Mouse (Mus musculus) heart, embryonic 11.5 days (tissue): ENCODE measurements at regions not wholly inside any gene's neighbourhood (a gene's known extent, or its start where the extent isn't known, plus 50 kb on each side); places are given as distances from the start of the nearest gene placed in this dataset.

Source experiments
- ATAC-seq: fragments of 200-750 bp; cut with Nextera tagmentation; replicated peaks from 2 replicates; pipeline ENCODE4 v1.8.0; 2017; ENCODE audit warnings: moderate library complexity; ENCODE audit not compliant: insufficient number of reproducible peaks, low FRiP score, low TSS enrichment
- H3K27ac ChIP-seq: fragments of 300-500 bp; sonication (generic); 2 replicates; pipeline ENCODE4 v1.5.1; 2014; ENCODE audit warnings: mild to moderate bottlenecking, low read depth, low read length
- H3K27me3 ChIP-seq: fragments of 300-500 bp; sonication (generic); 2 replicates; pipeline ENCODE4 v1.6.1; 2014; ENCODE audit warnings: mild to moderate bottlenecking, low read length, mixed read lengths; ENCODE audit not compliant: control insufficient read depth, insufficient read depth
- H3K36me3 ChIP-seq: fragments of 300-500 bp; sonication (generic); 2 replicates; pipeline ENCODE4 v1.6.1; 2014; ENCODE audit warnings: mild to moderate bottlenecking, low read length, moderate library complexity, mixed read lengths; ENCODE audit not compliant: control insufficient read depth, insufficient read depth
- H3K4me1 ChIP-seq: fragments of 300-500 bp; sonication (generic); 2 replicates; pipeline ENCODE4 v1.6.1; 2014; ENCODE audit warnings: low read length; ENCODE audit not compliant: control insufficient read depth, insufficient read depth
- H3K4me2 ChIP-seq: fragments of 300-500 bp; sonication (generic); 2 replicates; pipeline ENCODE4 v1.6.1; 2014; ENCODE audit warnings: mild to moderate bottlenecking, moderate library complexity
- H3K4me3 ChIP-seq: fragments of 300-500 bp; sonication (generic); 2 replicates; pipeline ENCODE4 v1.5.1; 2014; ENCODE audit warnings: low read depth, low read length
- H3K9ac ChIP-seq: fragments of 300-500 bp; sonication (generic); 2 replicates; pipeline ENCODE4 v1.6.1; 2014; ENCODE audit warnings: mild to moderate bottlenecking, low read depth, low read length, moderate library complexity
- H3K9me3 ChIP-seq: fragments of 300-500 bp; sonication (generic); replicated peaks from 2 replicates; pipeline ENCODE4 v1.6.1; 2016; ENCODE audit warnings: low read length; ENCODE audit not compliant: control insufficient read depth
- WGBS: fragments of 180-500 bp; shearing (Covaris S2); extraction: QIAGEN DNeasy Blood & Tissue Kit; methylation state at CpG from one replicate; pipeline ENCODE4 v1.1.7; 2014; ENCODE audit not compliant: insufficient replicate concordance; 5-methylcytosine and 5-hydroxymethylcytosine counted together

- Histone ChIP-seq H3K9ac (no peak overlapping the region), H3K27ac (no peak overlapping the region), H3K27me3 (no peaks in the 10 kb centered on the region), H3K4me1 (no peaks in the 10 kb centered on the region), H3K9me3 (no peaks in the 10 kb centered on the region), H3K4me2 (no peak overlapping the region), H3K4me3 (no peak overlapping the region), H3K36me3 (no peaks in the 10 kb centered on the region)
- no peak for ATAC-seq
- 77% methylated on average over 5 of the region's 5 CpGs for WGBS
These were observed 286.6 kb upstream of the Got2 start for GRCm38 (mm10) chr8:96174996-96175395.

DNA sequence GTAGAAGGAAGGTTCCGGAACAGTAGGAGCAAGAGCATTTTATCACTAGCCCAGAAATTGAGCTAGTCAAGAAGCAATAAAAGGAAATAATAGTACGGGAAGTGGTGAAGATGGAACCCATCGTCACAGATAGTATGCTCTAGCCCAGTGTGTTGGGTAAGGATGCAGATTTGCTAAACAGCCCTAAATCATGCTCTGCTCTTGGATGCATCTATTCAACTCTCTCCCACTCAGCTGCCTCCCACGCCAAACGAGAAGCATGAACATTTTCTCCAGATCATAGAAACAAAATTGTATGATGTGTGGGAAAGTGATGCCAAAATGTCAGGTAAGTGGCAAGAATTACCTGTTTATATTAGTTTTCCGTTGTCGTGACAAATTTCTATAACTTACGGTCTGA lies 276.6 kb upstream of the Got2 start:
- H3K4me1 ChIP-seq: no peaks in the 10 kb centered on the region
- no peak overlapping the region for H3K4me3 ChIP-seq
- no peak for ATAC-seq
- H3K4me2 ChIP-seq: no peak overlapping the region
- H3K9ac ChIP-seq: no peak overlapping the region
- H3K27ac ChIP-seq: no peak overlapping the region
- H3K9me3 ChIP-seq: no peaks in the 10 kb centered on the region
- 85% methylated on average over 8 of the region's 8 CpGs for WGBS
- H3K27me3 ChIP-seq: no peaks in the 10 kb centered on the region
- no peaks in the 10 kb centered on the region for H3K36me3 ChIP-seq

- Histone ChIP-seq H3K36me3 (no peaks in the 10 kb centered on the region), H3K4me3 (no peak overlapping the region), H3K9ac (no peak overlapping the region), H3K9me3 (no peaks in the 10 kb centered on the region), H3K4me2 (no peak overlapping the region), H3K4me1 (no peaks in the 10 kb centered on the region), H3K27me3 (no peaks in the 10 kb centered on the region), H3K27ac (no peak overlapping the region)
- no peak for ATAC-seq
- 15% methylated on average over 6 of the region's 6 CpGs for WGBS
These were observed 271.6 kb upstream of the Got2 start for GRCm38 (mm10) chr8:96159899-96160298.

DNA sequence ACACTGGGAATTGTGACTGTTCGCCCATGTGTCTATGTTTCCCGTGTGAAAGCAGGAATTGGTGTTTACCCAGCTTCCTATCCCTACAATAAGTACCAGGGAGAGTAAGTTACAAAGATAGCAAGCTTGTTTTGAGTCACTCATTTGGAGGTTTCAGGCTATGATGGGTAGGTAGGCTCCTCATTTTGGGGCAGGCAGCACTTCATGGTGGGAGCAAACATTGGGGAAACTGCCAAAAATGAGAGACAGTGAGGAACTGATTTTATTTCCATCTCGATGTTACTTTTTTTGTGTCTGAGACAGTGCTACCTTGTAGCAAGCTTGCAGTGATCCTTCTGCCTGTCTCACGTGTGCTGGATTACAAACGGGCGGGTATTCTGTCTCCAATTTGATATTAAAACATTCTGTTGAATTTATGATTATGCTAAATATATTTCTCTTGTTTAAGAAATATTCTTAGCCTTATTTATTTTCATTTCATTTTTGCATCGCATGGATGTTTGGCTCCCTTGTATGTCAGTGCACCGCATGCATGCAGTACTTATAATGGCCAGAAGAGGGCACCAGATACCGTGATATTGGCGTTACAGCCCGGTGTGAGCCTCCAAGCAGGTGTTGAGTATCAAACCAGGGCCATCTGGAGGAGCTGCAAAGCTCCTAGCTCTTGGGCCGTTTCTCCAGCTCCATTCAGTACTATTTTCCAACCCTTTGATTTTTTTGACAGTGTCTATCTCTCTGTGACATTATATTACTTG lies 264.3 kb upstream of the Got2 start:
- no peak overlapping the region for H3K4me3 ChIP-seq
- no peak overlapping the region for H3K4me2 ChIP-seq
- no peak for ATAC-seq
- WGBS: 32% methylated on average over 12 of the region's 12 CpGs
- H3K9ac ChIP-seq: no peak overlapping the region
- H3K27ac ChIP-seq: no peak overlapping the region
- H3K4me1 ChIP-seq: no peaks in the 10 kb centered on the region
- H3K27me3 ChIP-seq: no peaks in the 10 kb centered on the region
- no peaks in the 10 kb centered on the region for H3K36me3 ChIP-seq
- H3K9me3 ChIP-seq: no peaks in the 10 kb centered on the region

DNA sequence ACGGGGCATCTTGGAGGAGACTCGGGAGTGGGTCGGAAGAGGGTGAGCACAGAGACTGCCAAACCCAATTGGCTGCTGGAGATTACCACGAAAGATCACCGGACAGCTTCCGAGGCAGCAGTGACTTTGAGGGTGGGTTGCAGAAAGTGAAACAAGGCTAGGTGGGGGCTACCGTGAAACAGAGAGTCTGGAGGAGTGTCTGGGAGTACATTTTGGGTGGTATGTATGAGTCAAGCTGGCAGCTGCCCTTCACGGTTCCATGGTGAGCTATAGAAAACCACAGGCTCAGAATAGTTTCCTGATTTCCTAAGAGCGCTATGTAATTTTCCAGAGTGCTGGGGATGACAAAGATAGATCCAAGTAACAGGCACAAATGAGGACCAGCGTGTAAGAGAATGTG lies 263.7 kb upstream of the Got2 start:
- Histone ChIP-seq H3K4me1 (no peaks in the 10 kb centered on the region), H3K27ac (no peak overlapping the region), H3K9ac (no peak overlapping the region), H3K9me3 (no peaks in the 10 kb centered on the region), H3K4me2 (peak overlapping the region; percentile 6; the same call in 1 of the 2 replicates), H3K27me3 (no peaks in the 10 kb centered on the region), H3K4me3 (no peak overlapping the region), H3K36me3 (no peaks in the 10 kb centered on the region)
- ATAC-seq: no peak
- 66% methylated on average over 10 of the region's 10 CpGs for WGBS

GRCm38 (mm10) chr8:96151065-96151472 lies 262.7 kb upstream of the Got2 start:
- Histone ChIP-seq H3K4me3 (peak overlapping the region; percentile 19; the same call in 1 of the 2 replicates), H3K27me3 (no peaks in the 10 kb centered on the region), H3K4me1 (no peaks in the 10 kb centered on the region), H3K9ac (no peak overlapping the region), H3K27ac (no peak overlapping the region), H3K9me3 (no peaks in the 10 kb centered on the region), H3K4me2 (peak overlapping the region; percentile 58), H3K36me3 (no peaks in the 10 kb centered on the region)
- WGBS: 22% methylated on average over 16 of the region's 16 CpGs
- ATAC-seq: peak; percentile 35; the same call in 1 of the 2 replicates

- H3K27me3 ChIP-seq: no peaks in the 10 kb centered on the region
- H3K4me3 ChIP-seq: no peak overlapping the region
- H3K4me2 ChIP-seq: no peak overlapping the region
- no peak overlapping the region for H3K9ac ChIP-seq
- no peaks in the 10 kb centered on the region for H3K9me3 ChIP-seq
- no peak overlapping the region for H3K27ac ChIP-seq
- H3K4me1 ChIP-seq: no peaks in the 10 kb centered on the region
- WGBS: 66% methylated on average over 5 of the region's 5 CpGs
- H3K36me3 ChIP-seq: no peaks in the 10 kb centered on the region
- ATAC-seq: no peak
These were observed 243.8 kb upstream of the Got2 start for GRCm38 (mm10) chr8:96132183-96132582.

DNA sequence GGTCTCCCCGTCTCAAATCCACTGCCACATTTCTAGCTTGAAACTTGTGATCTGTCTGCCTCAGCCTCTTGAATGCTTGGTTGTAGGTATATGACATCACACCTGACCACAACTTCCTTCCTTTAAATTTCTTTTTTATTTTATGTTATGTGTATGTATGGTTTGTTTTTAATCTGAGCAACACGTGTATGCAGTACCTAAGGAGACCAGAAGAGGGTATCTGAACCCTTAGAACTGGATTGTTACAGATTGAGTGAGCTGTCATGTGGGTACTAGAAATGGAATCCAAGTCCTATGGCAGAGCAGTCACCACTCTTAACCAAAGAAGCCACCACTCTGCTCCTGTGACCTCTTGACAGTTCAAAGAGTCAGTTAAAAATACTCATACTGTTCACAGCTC lies 240.0 kb upstream of the Got2 start:
- H3K9ac ChIP-seq: no peak overlapping the region
- no peak for ATAC-seq

GRCm38 (mm10) chr8:96100817-96101216 lies 212.5 kb upstream of the Got2 start:
- Histone ChIP-seq H3K4me1 (no peaks in the 10 kb centered on the region), H3K4me2 (no peak overlapping the region), H3K9me3 (no peaks in the 10 kb centered on the region), H3K4me3 (no peak overlapping the region), H3K36me3 (no peaks in the 10 kb centered on the region), H3K27me3 (no peaks in the 10 kb centered on the region), H3K9ac (no peak overlapping the region), H3K27ac (no peak overlapping the region)
- 79% methylated on average over 5 of the region's 5 CpGs for WGBS
- no peak for ATAC-seq

More for the DNA sequence above, 240.0 kb upstream of the Got2 start:
- H3K4me2 ChIP-seq: no peak overlapping the region
- H3K4me1 ChIP-seq: no peaks in the 10 kb centered on the region
- no peaks in the 10 kb centered on the region for H3K36me3 ChIP-seq
- H3K4me3 ChIP-seq: no peak overlapping the region
- no peaks in the 10 kb centered on the region for H3K9me3 ChIP-seq
- 77% methylated on average over 2 of the region's 2 CpGs for WGBS
- no peak overlapping the region for H3K27ac ChIP-seq
- no peaks in the 10 kb centered on the region for H3K27me3 ChIP-seq
